Mouse (Mus musculus) c-Kit-positive CD71-positive TER-119-positive erythroid progenitor cells, embryonic 14.5 days (primary cell): ENCODE results near the gene Mecom.

Experiments used
- DNase-seq: peaks from one replicate; pipeline ENCODE4 v3.0.0-alpha.2; 2013; ENCODE audit warnings: low spot score

Gene Mecom

GRCm38 (mm10) chr3:30514051-30514754 lies 33.6 kb downstream of the Mecom start:
- no peak for DNase-seq

- no peak for DNase-seq
Measured at GRCm38 (mm10) chr3:30513314-30513997, 34.4 kb downstream of the Mecom start.

- no peak for DNase-seq
Measured at GRCm38 (mm10) chr3:30512459-30513030, 35.3 kb downstream of the Mecom start.

- no peak for DNase-seq
Measured at GRCm38 (mm10) chr3:30511796-30512195, 36.0 kb downstream of the Mecom start.

DNA sequence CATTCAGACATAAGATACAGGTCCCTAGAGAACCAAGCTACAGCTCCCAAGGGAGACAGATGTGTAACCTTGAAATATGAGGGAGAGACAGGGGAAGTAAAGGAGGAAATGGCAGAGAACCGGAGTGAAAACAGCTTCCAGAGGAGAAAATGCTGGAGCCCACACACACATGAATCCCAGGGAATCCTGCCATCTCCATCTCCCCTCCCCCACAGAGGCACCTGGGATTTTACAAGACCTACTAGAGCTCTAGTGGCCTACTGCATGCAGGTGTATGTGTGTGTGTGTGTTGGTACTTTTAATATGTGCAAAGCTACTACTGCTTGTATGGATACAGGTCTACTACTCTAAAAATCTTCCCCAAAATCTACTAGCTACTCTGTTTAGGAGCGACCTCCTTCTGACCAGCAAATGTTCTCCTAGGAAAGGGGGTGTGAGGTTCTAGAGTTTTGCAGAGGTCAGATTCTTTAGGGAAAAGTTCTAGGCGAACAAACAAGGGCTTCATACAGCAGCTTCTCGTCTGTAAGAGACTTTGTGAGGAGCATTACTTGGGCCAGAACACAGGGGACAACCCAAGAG lies 36.7 kb downstream of the Mecom start:
- no peak for DNase-seq

GRCm38 (mm10) chr3:30510646-30511045 lies 37.2 kb downstream of the Mecom start:
- no peak for DNase-seq

DNA sequence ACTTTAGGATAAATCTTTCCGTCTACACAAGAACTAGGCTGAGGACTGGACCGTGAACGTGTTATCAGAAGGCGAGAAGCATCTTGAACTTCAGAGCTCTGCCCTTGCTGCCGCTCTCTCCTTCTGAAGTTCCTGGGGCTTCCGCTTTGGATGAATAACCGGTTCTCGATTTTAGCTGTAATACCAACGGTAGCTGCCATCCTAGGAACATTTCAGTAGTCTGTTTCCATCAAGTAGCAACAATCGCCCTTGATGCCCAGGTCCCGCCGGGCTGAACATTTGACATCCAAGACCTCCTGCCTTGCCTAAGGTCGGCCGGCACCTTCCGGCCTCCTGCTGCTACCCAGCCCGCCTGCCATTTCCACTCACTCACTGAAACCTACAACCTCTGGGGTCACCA lies 37.7 kb downstream of the Mecom start:
- DNase-seq: no peak

- no peak for DNase-seq
Measured at GRCm38 (mm10) chr3:30508930-30509910, 38.6 kb downstream of the Mecom start.

DNA sequence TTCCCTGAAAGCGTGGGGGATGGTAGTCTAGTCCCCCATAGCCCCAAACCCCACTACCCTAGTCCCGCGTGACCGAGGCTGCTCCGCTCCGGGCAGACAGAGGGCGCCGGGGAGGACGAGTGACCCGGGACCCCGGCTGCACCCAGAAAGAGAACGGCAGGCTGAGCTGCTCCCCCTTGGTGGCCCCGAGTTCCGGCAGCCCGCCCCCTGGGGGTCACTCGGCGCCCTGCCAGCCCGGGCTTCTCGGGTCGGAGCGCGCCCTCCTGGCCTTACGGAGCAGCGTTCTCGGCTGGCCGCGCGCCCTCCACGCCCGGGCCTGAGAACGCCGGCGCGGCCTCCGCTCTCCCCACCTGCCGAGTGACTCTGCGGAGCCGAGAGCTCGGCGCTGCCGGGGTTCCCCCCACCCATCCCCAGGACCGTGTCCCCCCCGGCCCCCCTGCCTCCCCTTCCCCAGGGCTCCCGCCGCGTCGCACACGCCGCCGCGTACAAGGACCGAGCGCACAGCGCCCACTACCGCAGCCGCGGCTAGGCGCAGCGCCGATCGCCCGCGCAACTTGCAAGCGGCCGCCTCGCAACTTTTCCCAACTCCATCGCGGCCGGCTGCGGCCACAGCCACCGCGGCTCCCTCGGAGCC lies 39.4 kb downstream of the Mecom start:
- DNase-seq: peak; percentile 5

DNA sequence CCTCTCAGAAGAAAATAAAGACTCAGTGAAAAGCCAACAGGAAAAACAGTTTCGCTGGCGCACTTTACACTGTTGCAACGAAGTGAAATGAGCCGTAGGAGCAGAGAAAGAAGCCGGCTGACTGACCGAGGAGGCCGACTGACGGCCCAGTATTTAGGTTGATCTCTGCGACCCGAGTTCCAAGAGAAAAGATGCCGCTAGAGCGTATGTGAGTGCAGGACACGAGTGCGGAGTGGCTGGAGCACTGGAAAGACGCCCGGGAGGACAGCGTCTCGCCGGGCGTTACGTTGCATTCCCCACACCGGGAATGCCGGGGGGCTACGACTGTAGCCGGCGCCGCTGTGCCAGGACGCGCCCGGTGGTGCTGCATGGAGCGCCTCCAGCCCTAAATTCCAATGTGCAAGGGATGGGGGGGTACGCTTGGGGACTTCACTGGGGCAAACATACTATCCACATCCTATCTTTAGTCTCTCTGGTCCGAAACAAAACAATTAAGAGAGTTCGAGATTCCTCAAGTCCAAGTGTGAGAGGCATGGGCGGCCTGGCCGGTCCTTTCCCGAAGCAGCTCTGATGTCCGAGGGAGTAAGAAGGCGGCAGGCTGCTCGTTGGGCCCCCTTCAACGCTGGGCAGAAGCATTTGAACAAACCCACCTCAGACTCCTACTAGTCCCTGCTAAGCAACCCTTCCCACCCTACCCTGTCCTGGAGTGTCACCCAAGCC lies 40.1 kb downstream of the Mecom start:
- no peak for DNase-seq

DNA sequence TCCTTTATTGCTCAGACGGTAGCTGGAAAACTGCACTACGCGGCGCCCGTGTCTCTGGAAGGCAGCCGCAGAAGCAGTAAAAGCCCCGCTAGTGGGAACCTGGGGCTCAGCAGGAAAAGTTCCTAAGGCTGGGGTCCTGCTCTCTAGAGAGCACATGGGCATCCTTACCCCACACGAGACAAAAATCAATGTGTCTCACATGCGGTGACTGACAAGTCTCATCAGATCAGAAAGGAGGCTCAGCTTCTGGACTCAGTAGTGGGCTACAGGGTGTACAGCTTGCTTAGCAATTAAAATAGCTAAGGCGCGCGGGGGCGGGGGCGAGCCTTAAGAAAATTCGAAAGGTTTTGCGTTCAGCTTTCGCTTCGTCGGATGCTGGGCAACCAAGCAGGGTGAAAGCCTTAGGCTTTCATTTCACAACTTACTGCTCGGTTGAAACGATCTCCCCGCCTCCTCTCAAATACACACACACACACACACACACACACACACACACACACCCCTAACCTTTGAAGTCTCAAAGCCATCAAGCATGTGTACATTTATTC lies 40.7 kb downstream of the Mecom start:
- DNase-seq: no peak

GRCm38 (mm10) chr3:30506329-30507027 lies 41.3 kb downstream of the Mecom start:
- DNase-seq: no peak

GRCm38 (mm10) chr3:30505741-30506251 lies 42.0 kb downstream of the Mecom start:
- DNase-seq: no peak

- no peak for DNase-seq
Measured at GRCm38 (mm10) chr3:30504561-30504960, 43.2 kb downstream of the Mecom start.

DNA sequence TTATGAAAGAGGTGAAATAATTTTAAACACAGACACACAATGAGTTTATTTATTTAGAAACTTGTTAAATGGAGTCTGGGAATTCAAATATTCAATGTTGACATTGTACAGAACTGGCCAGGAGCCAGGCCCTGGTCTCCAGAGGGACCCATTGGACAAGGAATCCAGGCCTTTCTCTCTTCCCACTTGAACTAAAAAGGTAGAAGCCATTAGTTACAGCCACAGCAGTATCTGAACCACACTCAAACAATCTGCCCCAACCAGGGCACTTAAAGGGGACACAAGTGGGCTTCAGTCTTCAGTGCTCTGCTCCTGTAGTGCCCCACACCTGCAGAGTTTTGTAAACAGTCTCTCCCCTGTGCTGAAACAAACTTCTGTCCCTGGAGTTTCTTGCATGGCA lies 44.0 kb downstream of the Mecom start:
- DNase-seq: no peak

- no peak for DNase-seq
Measured at GRCm38 (mm10) chr3:30498202-30498828, 49.5 kb downstream of the Mecom start.

DNA sequence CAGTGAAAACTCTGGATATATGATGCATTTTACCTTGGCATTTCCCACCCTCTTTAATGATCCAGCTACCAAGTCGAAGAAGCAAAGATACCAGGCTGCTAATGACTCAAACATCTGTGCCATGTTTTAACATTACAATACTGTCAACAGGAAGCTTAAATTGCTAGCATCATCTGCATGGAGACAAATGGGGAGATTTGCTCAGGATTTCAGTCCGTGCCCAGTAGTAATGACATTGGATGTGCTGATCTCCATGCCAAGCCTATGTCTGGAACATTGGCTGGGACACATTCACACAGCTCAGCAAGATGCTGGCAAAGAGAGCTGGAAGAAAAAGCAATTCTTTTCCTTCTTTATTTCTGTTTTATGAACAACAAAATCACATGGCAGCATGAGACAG lies 53.4 kb downstream of the Mecom start:
- no peak for DNase-seq

DNA sequence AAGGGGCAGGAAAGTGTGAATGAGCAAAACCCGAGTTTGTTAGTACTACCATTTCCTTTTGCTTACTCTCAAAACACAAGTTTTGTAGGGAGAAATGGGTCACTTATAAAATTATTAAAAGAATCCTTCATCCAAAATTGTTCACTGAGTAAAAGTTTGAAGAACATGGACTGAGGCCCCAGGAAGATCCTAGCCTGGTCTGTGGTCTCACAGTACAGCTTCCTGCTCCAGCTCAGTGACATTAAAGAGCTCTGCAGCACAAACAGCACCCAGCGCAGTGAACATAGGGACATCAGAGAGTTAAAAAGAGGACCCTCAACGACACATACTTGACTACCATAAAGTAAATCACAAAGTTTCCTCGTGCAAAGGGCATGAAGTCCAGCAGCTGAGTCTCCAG lies 59.0 kb downstream of the Mecom start:
- DNase-seq: no peak

- no peak for DNase-seq
Measured at GRCm38 (mm10) chr3:30486422-30486821, 61.4 kb downstream of the Mecom start.
